Mouse (Mus musculus): ENCODE data around the gene Gm10234. TPM values are rescaled to one million over a fixed set of nuclear protein-coding genes. Genes with fewer than 3 reads are reported as not detected.

Gene Gm10234
- total RNA-seq (2021), result not detected
- long read RNA-seq, result 0 reads

GRCm38 (mm10) chr6:95321812-95322211, at the start of gene Gm10234:
Gene Gm10234 (plus strand): TSS chr6:95322112.
- DNase-seq (ENCODE audit: low spot score in 2 of 2), result no peak

GRCm38 (mm10) chr6:95277633-95278032, 44.3 kb upstream of the Gm10234 start:
- peak in 1 of 2 experiments; percentile 7 for DNase-seq (ENCODE audit: low spot score in 2 of 2)

GRCm38 (mm10) chr6:95296025-95296424, 25.9 kb upstream of the Gm10234 start:
- no peak for DNase-seq (ENCODE audit: low spot score in 2 of 2)

- DNase-seq (ENCODE audit: low spot score in 2 of 2), result no peak
Observed at GRCm38 (mm10) chr6:95298387-95298786, 23.5 kb upstream of the Gm10234 start.

- DNase-seq (ENCODE audit: low spot score in 2 of 2), result no peak
Observed at GRCm38 (mm10) chr6:95300658-95301057, 21.3 kb upstream of the Gm10234 start.

- no peak for DNase-seq (ENCODE audit: low spot score in 2 of 2)
Observed at GRCm38 (mm10) chr6:95331191-95331590, 9.3 kb downstream of the Gm10234 start.

GRCm38 (mm10) chr6:95334781-95335180, 12.9 kb downstream of the Gm10234 start:
- DNase-seq (ENCODE audit: low spot score in 2 of 2), result peak in 1 of 2 experiments; percentile 12

- no peak for DNase-seq (ENCODE audit: low spot score in 2 of 2)
Observed at GRCm38 (mm10) chr6:95349378-95349777, 27.5 kb downstream of the Gm10234 start.

GRCm38 (mm10) chr6:95353043-95353442, 31.1 kb downstream of the Gm10234 start:
- DNase-seq (ENCODE audit: low spot score in 2 of 2), result no peak

GRCm38 (mm10) chr6:95353886-95354285, 32.0 kb downstream of the Gm10234 start:
- no peak for DNase-seq (ENCODE audit: low spot score in 2 of 2)

GRCm38 (mm10) chr6:95360084-95360483, 38.2 kb downstream of the Gm10234 start:
- peak in 1 of 2 experiments; percentile 16 for DNase-seq (ENCODE audit: low spot score in 2 of 2)

GRCm38 (mm10) chr6:95362707-95363106, 40.8 kb downstream of the Gm10234 start:
- DNase-seq (ENCODE audit: low spot score in 2 of 2), result no peak

- no peak for DNase-seq (ENCODE audit: low spot score in 2 of 2)
Observed at GRCm38 (mm10) chr6:95371811-95372210, 49.9 kb downstream of the Gm10234 start.

Other genes with a start within 250 kb of the Gm10234 start
- gene Kbtbd8, start 204.9 kb upstream of the Gm10234 start, total RNA-seq (2021), result 10 to 100 TPM in 1 of 2 experiments, 1 to 10 TPM in 1; 8.7 to 10.4 TPM

Measured in layer of hippocampus, adult 18-20 months (tissue).